Mouse (Mus musculus): ENCODE measurements around the gene Ppp1r1b.
A peak's percentile ranks its signal among the peaks of the same experiment; 100 is the strongest.

The Ppp1r1b gene

DNA sequence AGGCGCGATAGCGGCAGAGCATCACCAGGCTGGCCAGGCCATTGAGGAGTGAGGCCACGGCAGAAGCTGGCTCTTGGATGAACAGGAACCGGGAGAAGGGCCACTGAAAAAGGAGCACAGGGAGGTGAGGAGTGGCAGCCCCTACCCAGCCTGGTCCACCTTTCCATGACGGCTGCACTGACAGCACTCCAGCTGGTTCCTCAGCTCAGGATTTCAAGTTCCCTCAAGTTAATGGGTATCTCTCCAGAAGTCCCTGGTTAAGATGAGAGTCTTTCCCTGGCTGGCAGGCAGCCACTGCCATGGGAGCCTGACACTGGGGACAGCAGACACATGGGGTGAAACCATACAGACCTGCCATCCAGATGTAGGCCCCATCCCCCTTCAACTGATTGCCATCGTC lies 49.7 kb downstream of the Ppp1r1b start:
- DNase-seq, result no peak

DNA sequence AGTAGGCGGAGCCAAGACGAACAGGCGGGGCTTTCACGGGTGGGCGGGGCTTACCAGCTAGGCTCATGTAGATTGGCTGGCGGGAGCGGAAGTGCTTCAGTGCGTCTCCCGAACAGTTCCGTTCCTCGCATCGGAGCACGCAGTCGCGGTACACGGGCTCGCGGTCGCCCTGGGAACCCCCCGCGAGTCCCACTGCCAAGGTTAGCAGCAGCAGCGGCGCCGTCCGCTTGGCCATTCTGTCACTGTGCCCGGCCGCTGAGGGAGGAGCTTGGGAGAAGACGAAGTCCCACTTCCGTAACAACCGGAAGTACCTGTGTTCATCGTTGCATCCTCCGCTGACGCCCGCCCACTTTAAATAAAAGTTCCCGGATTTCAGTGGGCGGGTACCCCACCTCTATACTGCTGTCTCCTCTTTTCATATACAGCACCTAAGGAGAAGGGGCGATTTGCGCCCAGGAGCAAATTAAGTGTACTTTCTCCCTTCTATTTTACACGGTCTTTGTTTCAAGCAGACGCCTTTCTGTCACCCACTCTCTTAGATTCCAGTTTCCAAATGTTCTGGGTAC lies 52.0 kb downstream of the Ppp1r1b start, which contains the start of gene Pgap3:
Pgap3 (minus strand) TSS at position 330 of the 566 bp plus-strand sequence.
- DNase-seq, result peak; percentile 87

DNA sequence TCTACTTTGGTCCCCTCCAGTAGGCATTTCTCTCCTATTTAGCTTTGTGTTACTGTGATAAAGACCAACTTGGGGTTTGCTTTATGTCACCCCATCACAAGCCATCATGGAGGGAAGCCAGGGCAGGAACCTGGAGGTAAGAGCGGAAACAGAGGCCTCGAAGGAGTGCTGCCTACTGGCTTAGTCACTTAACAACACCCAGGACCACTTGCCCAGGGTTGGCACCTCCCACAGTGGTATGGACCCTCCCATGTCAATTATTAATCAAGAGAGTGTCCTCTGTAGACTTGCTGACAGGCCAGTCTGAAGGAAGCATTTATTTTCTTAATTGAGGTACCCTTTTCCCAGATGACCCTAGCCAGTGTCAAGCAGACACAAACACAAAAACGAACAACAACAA lies 52.6 kb downstream of the Ppp1r1b start:
- DNase-seq, result no peak

DNA sequence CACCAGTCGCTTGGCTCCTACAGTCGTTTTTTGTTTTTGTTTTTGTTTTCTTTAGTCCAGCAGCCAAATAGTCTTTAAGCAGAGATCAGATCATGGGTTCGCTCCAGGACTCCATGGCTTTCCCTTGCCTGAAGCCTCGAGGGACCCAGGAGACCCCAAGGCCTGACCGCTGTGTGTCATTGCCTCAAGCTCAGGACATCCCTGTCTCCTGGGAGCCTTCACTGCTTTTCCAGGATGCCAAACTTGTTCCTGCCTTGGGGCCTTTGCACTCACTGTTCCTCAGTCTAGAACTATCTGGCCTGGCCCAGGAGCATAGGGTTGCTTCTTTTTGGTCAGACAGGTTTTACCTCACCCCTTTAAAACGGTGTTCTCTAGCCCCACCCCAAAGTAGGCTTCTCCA lies 58.4 kb downstream of the Ppp1r1b start:
- DNase-seq, result no peak
